9 mouse cellular contexts compared by ENCODE assay signal in genomic region chr9:25152457-25152856, GRCm38 (mm10). TPM values are rescaled to one million over a fixed set of nuclear protein-coding genes. Genes with fewer than 3 reads are reported as not detected.
A peak's percentile ranks its signal among the peaks of the same experiment; 100 is the strongest.
DNase-seq lines count a peak whose midpoint lies in the region; ATAC-seq and TF ChIP-seq lines count a peak whose summit lies in the region.
"Had no signal": no experiment of that assay in that cellular context is flagged by ENCODE, and none has a peak within 500 bp of the region (broad histone marks: within the 10 kb centered on the region; RNA-seq: fewer than 3 reads in every experiment).

No protein-coding gene starts in this region.

- no peak for TF ChIP-seq CTCF in hindbrain, postnatal 0 days (IDR thresholded peaks at IDR 0.05; ENCODE audit: low read depth)

- WGBS in kidney, embryonic 14.5 days = 12% methylated on average over 1 of the region's 1 CpGs
- 20% methylated on average over 1 of the region's 1 CpGs for WGBS in embryonic facial prominence, embryonic 11.5 days
- WGBS in hindbrain, postnatal 0 days = 10% methylated on average over 1 of the region's 1 CpGs
- 16% methylated on average over 1 of the region's 1 CpGs for WGBS in midbrain, embryonic 15.5 days

- no peaks in the 10 kb centered on the region for H3K9me3 ChIP-seq in kidney, embryonic 14.5 days (ENCODE audit: control insufficient read depth, low read length)
- no peaks in the 10 kb centered on the region for H3K9me3 ChIP-seq in embryonic facial prominence, embryonic 11.5 days (replicated peaks; ENCODE audit: control insufficient read depth, low read length)
- H3K9me3 ChIP-seq in hindbrain, postnatal 0 days (ENCODE audit: low read length) = no peaks in the 10 kb centered on the region
- no peaks in the 10 kb centered on the region for H3K9me3 ChIP-seq in midbrain, embryonic 15.5 days

- H3K4me2 ChIP-seq in kidney, embryonic 14.5 days (replicated peaks; ENCODE audit: low read depth, low read length) = peak overlapping the region; percentile 60
- H3K4me2 ChIP-seq in embryonic facial prominence, embryonic 11.5 days (ENCODE audit: low read depth, low read length) = peak overlapping the region; percentile 44
- peak overlapping the region; percentile 96 for H3K4me2 ChIP-seq in hindbrain, postnatal 0 days (ENCODE audit: low read depth, low read length)
- peak overlapping the region; percentile 76 for H3K4me2 ChIP-seq in midbrain, embryonic 15.5 days

- H3K27me3 ChIP-seq in kidney, embryonic 14.5 days (ENCODE audit: control insufficient read depth, insufficient read depth, low read length) = no peaks in the 10 kb centered on the region
- no peaks in the 10 kb centered on the region for H3K27me3 ChIP-seq in embryonic facial prominence, embryonic 11.5 days (ENCODE audit: control insufficient read depth, insufficient read depth, low read length)
- H3K27me3 ChIP-seq in hindbrain, postnatal 0 days (ENCODE audit: insufficient read depth, low read length) = no peaks in the 10 kb centered on the region
- H3K27me3 ChIP-seq in midbrain, embryonic 15.5 days (replicated peaks) = no peaks in the 10 kb centered on the region

- ATAC-seq in kidney, embryonic 14.5 days (ENCODE audit: low FRiP score, low TSS enrichment) = no peak
- no peak for ATAC-seq in embryonic facial prominence, embryonic 11.5 days (replicated peaks; ENCODE audit: insufficient number of reproducible peaks, low FRiP score, low TSS enrichment, low read depth)
- no peak for ATAC-seq in hindbrain, postnatal 0 days
- ATAC-seq in midbrain, embryonic 15.5 days (replicated peaks) = no peak

- peak overlapping the region; percentile 100 for H3K27ac ChIP-seq in kidney, embryonic 14.5 days (ENCODE audit: low read depth, low read length)
- H3K27ac ChIP-seq in embryonic facial prominence, embryonic 11.5 days (replicated peaks; ENCODE audit: low read depth, low read length) = no peak overlapping the region
- peak overlapping the region; percentile 99 for H3K27ac ChIP-seq in hindbrain, postnatal 0 days
- H3K27ac ChIP-seq in midbrain, embryonic 15.5 days = peak overlapping the region; percentile 98

- no peak for DNase-seq in kidney, adult 9 months
- DNase-seq in embryonic facial prominence, embryonic 11.5 days (ENCODE audit: low spot score) = no peak
- DNase-seq in hindbrain, postnatal 0 days (ENCODE audit: low spot score) = no peak
- DNase-seq in frontal cortex, adult 2 months (ENCODE audit: extremely low spot score in 1 of 2, low spot score in 1 of 2) = no peak
- no peak for DNase-seq in adrenal gland, postnatal 4 days (ENCODE audit: low spot score in 2 of 2)
- DNase-seq in cerebellum, postnatal 25 days = no peak
- DNase-seq: spleen, adult 18-20 months had no signal

- H3K36me3 ChIP-seq in kidney, embryonic 14.5 days (ENCODE audit: control insufficient read depth, insufficient read depth, low read length) = no peaks in the 10 kb centered on the region; the same call in 1 of the 2 replicates
- H3K36me3 ChIP-seq in embryonic facial prominence, embryonic 11.5 days (replicated peaks; ENCODE audit: control insufficient read depth, insufficient read depth, low read depth, low read length) = no peaks in the 10 kb centered on the region
- H3K36me3 ChIP-seq in hindbrain, postnatal 0 days (ENCODE audit: insufficient read depth, low read length) = no peaks in the 10 kb centered on the region
- H3K36me3 ChIP-seq in midbrain, embryonic 15.5 days (replicated peaks) = no peaks in the 10 kb centered on the region

- H3K4me1 ChIP-seq in kidney, embryonic 14.5 days (ENCODE audit: control insufficient read depth, insufficient read depth, low read length) = peaks cover 11% of the 10 kb centered on the region; the same call in 1 of the 2 replicates
- H3K4me1 ChIP-seq in embryonic facial prominence, embryonic 11.5 days (ENCODE audit: control insufficient read depth, insufficient read depth, low read length) = no peaks in the 10 kb centered on the region
- peaks cover 17% of the 10 kb centered on the region for H3K4me1 ChIP-seq in hindbrain, postnatal 0 days (ENCODE audit: insufficient read depth, low read length)
- H3K4me1 ChIP-seq in midbrain, embryonic 15.5 days = peaks cover 31% of the 10 kb centered on the region

- peak overlapping the region; percentile 95 for H3K9ac ChIP-seq in kidney, embryonic 14.5 days (ENCODE audit: low read depth, low read length)
- peak overlapping the region; percentile 92 for H3K9ac ChIP-seq in embryonic facial prominence, embryonic 11.5 days (replicated peaks; ENCODE audit: low read length)
- H3K9ac ChIP-seq in hindbrain, postnatal 0 days (replicated peaks; ENCODE audit: low read length) = peak overlapping the region; percentile 98
- peak overlapping the region; percentile 94 for H3K9ac ChIP-seq in midbrain, embryonic 15.5 days

- peak overlapping the region; percentile 73; the same call in 1 of the 2 replicates for H3K4me3 ChIP-seq in kidney, embryonic 14.5 days (ENCODE audit: low read length)
- H3K4me3 ChIP-seq in embryonic facial prominence, embryonic 11.5 days (ENCODE audit: low read depth, low read length) = peak overlapping the region; percentile 84
- peak overlapping the region; percentile 89 for H3K4me3 ChIP-seq in hindbrain, postnatal 0 days (ENCODE audit: low read length)
- H3K4me3 ChIP-seq in midbrain, embryonic 15.5 days = peak overlapping the region; percentile 98

RNA-seq across cellular contexts. Expression of gene Herpud2, which starts 0.8 kb away (rescaled TPM):
- 22.6 and 36.9 TPM in 2 replicates for polyA plus RNA-seq in kidney, embryonic 14.5 days (2014; fragmentation: Nextera tagmentation; extraction: Ambion mirVana)
- polyA plus RNA-seq in embryonic facial prominence, embryonic 11.5 days (2014; fragmentation: Nextera tagmentation; extraction: Ambion mirVana) = 27.5 and 28.1 TPM in 2 replicates
- 17.9 and 18.3 TPM in 2 replicates for total RNA-seq in hindbrain, postnatal 0 days (2014; rRNA removed)
- polyA plus RNA-seq in hindbrain, postnatal 0 days (2015; fragmentation: Nextera tagmentation; extraction: Ambion mirVana) = 27.9 and 29.5 TPM in 2 replicates
- polyA plus RNA-seq in midbrain, embryonic 15.5 days (2015; fragmentation: Nextera tagmentation; extraction: Ambion mirVana) = 33.6 and 35.8 TPM in 2 replicates
- 40.5 and 41.4 TPM in 2 replicates for polyA plus RNA-seq in frontal cortex, adult 2 months (2012; rRNA removed)
- 10 to 100 TPM; 48.3 to 48.8 TPM for total RNA-seq in adrenal gland, postnatal 4 days (2021)

Comparison
In these comparisons a context has a peak if more than half of its experiments do, and no peak if none do; other contexts are left out.
1. H3K4me2 ChIP-seq: peak in every context shown above with its lines; median percentile 96 in hindbrain, postnatal 0 days; 76 in midbrain, embryonic 15.5 days; 60 in kidney, embryonic 14.5 days; 44 in embryonic facial prominence, embryonic 11.5 days.